Mouse (Mus musculus) regulatory T cell (primary cell): Measurements from ENCODE around the gene Ttc37.

Experiments
- in situ Hi-C: fragments of 300-600 bp; cut with MboI, MseI; formaldehyde crosslinking; loops from one replicate; pipeline ENCODE4 v1.15.1; 2025; ENCODE audit warnings: high pct_unique_total_duplicates

Ttc37 gene

DNA sequence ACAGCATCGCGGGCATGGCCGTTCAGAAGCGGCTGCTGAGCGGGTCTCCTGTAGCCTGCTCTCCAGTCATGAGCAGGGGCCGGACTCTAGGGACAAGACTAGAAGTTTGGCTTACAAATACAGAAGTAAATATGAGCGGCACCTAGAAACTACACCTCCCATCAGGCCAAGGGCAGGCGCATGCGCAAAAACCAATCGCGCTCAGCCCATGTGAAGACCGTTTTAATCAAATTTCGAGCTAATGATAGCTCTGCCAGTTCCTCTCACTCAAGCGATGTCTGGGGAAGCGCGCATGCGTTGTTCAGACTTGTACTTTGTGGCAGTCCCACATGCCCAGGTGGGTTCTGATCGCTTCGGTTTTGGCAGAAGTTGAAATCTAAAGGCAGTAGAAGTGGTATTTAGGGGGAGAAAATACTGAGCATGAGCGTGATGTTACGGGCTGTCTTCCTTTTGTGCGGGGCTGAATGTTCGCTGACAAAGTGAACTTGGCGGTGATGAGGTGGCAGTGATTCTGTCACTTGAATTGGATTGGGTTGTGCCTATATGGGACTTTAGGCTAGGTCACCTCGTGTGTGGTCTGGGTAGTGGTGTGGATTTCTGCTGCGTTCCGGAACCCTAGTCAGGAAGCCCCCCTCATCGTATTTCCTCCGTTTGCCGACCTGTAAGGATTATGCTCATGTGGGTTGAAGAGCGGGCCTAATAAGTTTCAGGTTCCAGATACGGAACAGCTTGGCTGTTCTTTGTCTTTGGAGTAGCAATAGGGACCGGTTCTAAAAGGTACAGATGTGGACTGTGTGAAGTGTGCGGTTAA, at the start of gene Ttc37, which contains the start of gene Arsk:
Gene Ttc37 (plus strand): TSS at position 242 of the 811 bp plus-strand sequence.
Gene Arsk (minus strand): TSS at position 168 of the 811 bp plus-strand sequence.
- in situ Hi-C loops: no loop called here

DNA sequence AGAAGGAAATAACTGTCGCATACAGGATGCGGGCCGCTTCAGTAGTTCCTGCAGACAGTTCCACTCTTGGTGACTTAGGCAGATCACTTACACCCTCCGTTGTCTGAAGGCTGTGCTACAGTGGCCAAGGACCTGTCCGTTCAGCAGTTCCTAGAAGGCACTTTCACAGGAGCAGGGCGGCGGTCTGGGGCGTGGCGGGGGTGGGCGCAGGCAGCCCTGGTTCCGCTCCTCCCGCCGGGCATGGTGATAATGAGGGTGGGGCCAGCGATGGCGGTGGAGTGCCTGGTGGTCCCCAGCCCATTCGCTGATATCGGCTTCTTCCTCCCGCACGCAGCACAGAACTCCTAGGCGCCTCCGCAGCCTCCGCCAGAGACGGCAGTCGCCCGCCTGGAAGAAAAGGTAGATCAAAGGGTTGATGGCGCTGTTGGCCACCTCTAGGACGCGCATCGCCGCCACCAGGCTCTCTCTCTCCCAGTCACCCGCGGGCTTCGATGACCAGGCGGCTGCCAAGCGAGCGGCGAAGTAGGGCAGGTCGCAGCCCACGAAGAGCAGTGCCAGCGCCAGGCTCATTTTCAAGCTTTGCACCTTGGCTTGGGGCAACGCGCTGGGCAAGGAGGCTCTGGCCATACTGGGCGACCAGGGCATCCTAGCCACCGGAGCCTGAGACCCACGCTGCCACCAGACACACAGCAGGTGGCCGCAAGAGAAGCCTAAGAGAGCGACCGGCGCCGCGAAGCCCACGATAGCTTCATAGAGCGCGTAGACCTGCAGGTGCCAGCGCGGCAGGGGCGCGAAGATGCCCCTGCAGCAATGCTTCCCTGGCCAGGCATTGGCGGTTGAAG, 42.9 kb upstream of the Ttc37 start:
- in situ Hi-C loops: no loop called here

DNA sequence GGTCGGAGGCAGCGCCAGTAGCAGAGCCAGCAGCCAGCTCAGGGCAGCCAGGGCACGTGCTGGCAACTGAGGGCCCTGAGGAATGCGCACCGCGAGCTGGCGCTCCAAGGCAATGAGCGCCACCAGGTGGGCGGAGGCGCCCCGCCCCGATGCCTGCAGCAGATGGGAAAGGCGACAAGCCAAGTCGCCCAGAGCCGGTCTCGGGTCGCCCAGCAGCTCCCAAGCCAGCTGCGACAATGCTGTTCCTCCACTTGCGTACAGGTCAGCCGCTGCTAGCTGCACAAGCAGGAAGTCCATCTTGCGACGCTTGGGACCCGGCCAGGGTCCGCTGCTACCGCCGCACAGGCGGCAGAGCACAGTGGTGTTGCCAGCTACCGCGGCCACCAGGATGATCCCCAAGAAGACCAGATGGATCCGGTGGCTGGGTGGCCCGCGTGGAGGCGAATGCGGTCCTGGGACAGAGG, 42.2 kb upstream of the Ttc37 start:
- in situ Hi-C loops: no loop called here

DNA sequence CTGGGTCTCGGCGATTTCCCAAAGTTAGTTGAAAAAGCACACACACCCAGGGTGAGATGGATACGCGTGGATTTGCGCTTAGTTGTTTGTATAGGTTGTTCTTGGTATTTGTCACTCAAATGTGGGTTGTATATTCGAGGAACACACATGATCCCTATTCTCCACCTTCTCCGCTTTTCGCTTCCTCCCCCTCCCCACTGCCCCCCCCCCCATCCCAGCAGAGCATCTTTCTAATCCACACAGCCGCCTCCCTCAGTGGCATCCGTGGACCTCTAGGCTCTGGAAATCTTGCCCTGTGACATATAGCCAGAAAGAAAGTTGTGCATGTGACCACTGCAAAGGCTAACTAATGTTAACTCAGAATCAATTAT, 41.7 kb upstream of the Ttc37 start, which contains the start of gene Gpr150:
Gene Gpr150 (minus strand): TSS at position 101 of the 371 bp plus-strand sequence.
- in situ Hi-C loops: no loop called here

DNA sequence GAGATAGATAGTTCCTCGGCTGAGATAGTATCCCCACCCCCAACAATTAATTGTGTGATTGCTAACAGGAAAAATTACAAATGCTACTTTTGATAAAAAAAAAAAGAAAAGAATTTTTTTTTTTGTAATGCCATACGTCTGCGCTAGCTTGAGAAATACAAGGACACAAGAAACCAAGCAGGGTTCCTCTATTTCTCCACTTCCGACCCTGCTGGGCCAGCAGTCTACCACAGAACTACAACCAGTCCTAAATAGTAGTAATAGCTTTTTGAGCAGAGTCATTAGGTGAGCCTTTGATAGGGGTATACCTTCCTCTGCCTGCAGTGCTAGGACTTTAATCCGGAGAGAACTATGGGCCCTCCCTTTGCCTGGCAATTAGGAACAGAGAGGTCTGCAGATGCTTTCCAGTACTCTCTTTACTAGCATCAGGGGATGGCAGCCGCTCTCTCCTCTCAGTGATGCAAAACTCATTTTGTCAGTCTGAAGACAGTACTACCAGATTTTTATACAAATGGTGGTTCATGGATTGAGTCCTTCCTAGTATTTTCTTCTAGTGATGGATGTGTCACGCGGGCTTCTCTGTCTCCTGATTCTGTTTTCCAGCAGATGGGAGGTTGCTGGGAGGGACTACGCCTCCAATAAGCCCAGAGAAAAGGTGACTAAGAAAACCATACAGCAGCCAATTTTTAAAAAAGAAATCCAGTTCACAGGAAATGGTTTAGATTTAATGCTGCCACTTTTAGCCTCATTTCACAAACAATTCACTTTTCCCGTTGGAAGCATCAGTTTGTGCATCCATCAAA, 41.1 kb upstream of the Ttc37 start:
- in situ Hi-C loops: no loop called here

DNA sequence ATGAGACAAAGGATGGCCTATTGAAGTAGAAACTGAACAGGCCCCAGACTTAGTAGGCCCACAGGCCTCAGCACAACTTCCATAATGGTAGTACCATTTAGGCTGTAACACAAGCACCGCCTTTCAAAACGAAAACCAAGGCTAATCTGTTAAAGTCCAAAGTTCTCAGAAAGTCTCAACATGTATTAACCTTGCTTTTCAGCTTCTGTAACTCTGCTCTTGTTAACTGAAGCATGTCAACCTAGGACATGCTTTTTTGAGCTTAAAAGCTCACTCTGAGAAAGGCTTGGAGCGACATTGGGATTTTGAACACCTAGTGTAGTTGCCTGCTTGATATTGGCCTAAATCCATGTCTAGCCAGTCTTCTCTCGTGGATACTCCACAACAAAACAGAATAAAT, 38.9 kb upstream of the Ttc37 start:
- in situ Hi-C loops: no loop called here

DNA sequence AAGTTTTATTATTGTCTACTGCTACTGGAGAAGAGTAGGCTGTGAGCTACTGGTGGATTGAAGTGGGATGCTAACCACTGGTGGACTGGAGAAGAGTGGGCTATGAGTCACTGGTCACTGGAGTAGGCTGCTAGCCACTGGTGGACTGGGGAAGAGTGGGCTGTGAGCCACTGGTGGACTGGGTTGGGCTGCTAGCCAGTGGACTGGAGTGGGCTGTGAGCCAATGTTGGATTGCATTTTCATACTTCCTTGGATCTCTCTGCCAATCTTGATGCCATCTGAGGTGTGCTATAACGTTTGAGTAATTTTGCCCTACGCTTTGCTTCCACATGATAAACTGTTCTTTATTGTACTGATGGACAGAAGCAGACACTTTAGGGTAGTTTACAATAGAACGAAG, 36.4 kb upstream of the Ttc37 start:
- in situ Hi-C loops: no loop called here

DNA sequence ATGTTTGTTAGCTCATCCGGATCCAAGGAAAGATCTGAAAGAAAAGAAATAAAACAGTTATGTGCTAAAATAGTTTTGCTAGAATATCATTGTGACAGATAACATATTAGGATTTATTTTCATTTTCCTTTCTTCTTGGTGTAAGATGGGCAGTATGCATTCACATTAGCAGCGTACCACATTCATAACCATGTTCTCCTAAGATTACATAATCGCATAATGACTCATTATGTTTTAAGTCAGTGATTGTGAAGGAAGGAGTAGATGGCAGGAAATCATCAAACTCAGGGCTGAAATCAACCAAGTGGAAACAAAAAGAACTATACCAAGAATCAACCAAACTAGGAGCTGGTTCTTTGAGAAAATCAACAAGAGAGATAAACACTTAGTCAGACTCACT, 36.0 kb upstream of the Ttc37 start:
- in situ Hi-C loops: no loop called here

DNA sequence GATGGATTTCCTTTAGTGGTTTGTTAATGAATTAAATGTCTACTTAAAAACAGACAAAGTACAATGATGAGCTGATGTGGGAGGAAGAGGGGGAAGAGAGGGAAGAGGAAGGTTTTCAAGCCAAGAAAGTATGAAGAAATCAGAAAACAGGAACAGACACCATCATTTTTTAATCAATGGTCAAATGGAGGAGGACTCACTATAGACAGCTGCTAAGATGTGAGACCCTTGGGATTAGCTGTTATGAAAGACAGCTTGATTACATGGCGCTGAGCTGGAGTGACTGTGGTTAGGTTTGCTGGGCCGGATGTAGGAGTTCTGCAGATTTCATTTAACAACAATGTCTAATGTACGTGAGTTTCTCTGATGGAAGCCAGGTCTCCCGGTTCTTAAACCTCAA, 35.0 kb upstream of the Ttc37 start:
- in situ Hi-C loops: no loop called here

DNA sequence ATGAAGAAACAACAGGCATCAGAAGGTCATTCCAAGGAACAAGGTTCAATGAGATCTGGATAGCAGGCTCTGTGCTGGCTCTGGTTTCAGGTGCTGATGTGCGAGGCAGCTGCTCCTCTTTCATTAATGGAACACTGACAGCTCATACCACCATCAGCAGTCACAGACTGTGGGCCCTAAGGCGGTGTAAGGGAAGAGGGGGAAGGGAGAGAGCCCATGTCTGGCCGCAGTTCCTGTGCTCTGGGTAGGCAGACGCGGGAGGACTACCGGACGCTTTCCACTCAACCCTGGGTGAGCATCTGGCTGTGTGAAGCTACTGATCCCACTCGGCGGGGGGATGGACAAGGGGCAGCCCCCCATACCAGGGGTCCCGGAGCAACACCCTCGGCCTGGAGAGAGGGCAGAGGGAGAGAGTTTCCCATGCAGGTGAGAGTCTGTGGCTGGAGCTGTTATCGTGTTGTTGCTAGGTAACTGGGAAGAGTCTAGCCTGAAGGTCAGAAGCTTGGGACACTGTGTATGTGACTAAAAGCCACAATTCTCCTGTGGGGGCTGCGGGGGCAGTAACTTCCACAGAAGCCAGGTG, 34.1 kb upstream of the Ttc37 start:
- in situ Hi-C loops: no loop called here

DNA sequence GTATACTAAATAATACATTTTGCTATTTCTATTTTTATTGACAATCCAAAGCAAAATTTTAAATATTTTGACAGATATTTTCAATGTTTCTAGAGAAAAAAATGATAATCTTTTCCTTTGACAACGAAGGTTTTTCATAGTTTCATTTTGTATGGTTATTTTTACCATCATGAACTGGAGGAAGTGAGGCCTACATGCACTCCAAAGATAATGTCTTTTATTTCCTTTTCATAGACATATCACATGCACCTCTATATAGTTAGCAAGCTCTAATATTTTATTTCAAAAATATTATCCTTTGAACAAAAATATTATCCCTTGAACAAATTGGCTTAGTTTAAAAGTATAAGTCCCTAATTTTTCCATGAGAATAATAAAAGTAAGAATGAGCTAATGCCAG, 24.2 kb upstream of the Ttc37 start:
- in situ Hi-C loops: no loop called here

DNA sequence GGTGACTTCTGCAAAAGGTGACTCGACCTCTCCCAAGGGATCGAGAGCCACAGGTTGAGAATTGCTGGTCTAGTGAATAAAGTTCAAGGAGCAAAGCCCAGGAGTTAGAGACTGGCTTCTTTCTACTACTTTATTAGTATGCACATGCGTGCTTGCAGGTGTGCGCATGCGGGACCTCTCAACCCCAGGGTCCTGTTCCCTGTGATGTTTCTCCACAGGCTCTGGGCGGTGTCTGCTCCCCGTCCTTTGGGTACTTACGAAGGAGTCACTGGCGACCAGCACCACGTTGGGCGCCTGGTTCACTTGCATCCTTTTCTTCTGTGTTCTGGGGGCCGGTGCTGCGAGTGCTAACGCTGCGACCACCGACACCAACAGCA, 430 bp upstream of the Ttc37 start:
- in situ Hi-C loops: no loop called here

DNA sequence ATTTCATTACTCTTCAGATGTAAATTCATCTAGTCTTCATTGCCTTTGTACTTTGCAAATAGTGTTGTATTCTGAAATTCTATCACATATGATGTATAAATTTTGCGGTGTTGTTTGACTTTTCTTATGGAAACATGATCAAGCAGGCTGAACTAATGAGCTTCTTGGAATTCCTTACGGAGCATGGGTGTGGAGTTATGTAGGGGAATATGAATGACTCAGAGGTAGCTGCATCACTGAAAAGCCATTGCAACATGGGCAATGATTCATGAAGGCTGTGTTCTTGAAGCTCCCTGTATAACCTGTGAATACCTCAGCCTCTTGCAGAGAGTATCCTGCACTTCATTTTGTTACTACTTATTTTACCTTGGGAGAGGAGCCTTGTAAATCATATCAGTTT, 3.5 kb downstream of the Ttc37 start:
- in situ Hi-C loops: loop anchor here (5.0 kb wide), 1 partner anchor 75 kb away; no protein-coding TSS in a partner anchor

DNA sequence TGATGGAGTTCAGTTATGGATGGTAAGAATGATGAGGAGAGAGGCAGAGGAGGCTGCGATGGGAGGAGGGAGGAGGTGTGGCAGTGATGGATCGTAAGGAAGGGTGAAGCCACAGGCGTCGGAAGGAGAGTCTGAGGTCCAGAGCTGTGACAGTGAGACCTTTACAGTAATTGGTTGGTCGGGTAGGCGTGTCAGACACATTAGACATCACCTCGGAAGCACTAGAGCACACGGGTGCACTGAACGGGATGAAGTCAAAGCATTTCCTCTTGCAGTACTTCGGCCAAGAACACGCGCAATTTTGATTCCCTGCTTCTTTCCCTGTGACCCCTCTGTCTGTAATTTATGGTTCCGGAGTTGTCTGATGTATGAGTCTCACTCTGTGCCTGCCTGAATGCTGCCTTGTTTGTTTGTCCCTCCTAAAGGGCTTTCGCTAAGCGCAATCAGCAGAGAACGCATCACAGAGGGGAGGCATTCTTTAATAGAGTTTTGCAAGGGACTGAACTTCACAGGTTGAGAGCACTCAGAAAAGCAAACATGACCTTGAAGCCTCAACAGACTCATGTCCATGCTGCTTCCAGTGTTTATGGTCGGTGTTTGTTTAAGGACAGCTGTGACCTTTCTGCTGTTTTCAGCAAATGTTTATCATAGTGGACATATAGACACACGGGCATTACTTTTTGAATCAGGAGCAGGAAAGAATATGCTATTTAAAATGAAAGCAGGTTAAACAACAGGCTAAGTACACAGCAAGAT, 10.7 kb downstream of the Ttc37 start:
- in situ Hi-C loops: no loop called here

DNA sequence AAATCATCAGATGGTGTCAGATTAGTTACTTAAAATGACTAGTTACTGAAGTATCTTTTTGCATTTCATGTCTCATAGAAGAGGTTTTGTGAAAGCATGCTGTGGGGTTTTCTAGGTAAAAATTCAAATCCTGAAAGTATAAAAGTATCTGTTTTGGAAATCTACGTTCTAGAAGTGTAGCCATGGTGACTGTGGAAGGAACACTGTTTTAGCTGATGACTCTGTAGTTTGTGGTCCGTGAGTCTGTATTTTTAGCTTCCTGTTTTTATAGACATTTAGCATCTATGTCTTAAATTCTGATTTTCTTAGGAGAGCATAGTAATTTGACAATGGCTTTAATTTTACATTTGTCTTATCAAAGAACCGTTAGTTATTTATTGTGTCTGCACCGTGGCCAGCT, 30.3 kb downstream of the Ttc37 start:
- in situ Hi-C loops: no loop called here

DNA sequence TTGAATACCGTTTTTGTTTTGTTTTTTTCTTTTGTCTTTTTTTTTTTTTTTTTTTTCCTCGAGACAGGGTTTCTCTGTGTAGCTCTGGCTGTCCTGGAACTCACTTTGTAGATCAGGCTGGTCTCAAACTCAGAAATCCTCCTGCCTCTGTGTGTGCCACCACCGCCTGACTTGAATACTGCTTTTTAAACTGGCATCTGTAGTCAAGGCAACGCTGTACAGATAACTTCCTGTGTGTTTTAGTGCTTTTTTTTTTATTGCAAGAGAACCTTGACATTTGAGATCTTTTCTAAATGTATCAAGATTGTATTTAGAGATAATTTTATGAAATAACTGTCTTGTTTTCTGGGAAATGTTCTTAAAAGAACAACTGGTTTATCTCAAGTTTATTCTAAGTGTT, 33.9 kb downstream of the Ttc37 start:
- in situ Hi-C loops: no loop called here

DNA sequence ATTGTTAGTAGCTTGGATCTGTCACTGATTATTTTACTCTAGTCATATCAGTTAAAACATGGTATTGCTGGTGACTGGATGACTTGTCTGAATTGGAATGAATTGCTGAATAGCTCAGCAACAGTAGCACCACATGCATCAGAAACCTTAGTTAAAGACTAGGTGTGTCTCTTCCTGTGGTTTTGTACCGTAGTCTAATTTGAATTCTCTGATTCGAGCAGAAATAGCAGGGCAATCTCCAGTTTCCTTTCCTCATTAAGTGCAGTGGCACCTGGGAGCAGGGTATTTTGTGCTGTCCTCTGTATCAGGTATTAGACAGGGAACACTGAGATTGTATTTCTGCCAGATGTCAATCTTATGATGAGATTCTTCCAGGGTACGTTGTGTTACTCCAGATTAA, 40.3 kb downstream of the Ttc37 start:
- in situ Hi-C loops: no loop called here

DNA sequence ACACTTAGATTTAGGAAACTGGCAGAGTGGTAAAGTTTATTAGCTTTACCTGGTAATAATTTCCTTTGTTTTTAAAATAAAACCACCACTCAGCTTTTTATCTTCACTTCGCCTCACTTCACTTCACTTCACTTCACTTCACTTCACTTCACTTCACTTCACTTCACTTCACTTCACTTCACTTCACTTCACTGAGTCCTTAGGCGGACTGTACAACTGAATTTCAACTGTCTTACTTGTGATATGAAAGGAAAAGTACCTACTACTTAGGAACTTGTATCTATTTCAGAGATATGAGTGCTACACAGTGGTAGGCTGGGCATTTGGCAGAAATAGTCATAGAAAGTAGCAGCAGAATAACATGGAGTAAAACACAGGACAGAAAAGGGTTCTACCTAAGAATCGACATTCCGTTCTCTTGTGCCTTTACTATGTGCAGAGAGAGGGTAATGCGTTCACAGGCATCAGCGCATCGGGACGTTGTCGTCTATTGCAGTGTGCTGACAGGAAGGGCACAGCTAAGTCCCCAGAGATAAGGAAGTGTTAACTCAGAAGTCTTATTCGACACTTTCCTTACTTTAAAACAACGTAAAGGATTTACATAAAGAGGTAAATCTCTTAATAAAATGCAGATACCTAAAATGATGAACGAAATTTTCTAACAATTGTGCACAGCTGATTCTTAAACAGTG, 42.7 kb downstream of the Ttc37 start:
- in situ Hi-C loops: no loop called here

DNA sequence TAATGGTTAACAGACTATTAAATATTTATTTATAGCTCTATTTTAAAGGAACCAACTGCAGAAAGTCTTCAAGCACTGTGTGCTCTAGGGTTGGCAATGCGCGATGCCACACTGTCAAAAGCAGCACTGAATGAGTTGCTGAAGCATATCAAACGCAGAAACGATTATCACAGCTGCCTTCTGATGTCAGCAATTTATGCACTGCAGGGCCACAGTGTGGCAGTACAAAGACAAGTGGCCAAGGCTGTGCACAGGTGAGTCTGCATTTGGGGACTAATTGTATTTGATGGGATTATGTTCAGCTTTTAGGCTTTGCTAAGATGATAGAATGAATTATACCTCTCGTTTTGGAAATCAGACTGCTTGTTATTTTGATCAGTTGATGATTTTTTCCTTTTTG, 51.9 kb downstream of the Ttc37 start:
- in situ Hi-C loops: no loop called here

DNA sequence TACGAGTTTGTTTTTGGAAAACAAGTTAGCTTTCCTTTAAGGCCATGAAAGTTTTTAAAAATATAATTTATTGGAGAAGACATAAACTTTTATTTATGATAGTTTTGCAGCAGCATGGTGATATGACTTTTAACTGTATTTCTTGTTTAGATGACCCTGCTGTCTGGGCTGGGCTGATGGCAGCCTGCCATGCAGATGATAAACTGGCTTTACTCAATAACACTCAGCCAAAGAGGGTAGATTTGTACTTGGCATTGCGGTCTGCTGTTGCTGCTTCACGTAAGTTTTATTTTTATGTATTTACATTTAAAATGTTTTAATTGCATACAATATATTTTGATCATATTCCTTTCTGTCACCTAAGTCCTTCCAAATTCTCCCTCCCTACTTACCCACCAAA, 58.6 kb downstream of the Ttc37 start:
- in situ Hi-C loops: no loop called here
